Mouse (Mus musculus): ENCODE measurements at regions not wholly inside any gene's neighbourhood (a gene's known extent, or its start where the extent isn't known, plus 50 kb on each side); places are given as distances from the start of the nearest gene placed in this dataset.

DNA sequence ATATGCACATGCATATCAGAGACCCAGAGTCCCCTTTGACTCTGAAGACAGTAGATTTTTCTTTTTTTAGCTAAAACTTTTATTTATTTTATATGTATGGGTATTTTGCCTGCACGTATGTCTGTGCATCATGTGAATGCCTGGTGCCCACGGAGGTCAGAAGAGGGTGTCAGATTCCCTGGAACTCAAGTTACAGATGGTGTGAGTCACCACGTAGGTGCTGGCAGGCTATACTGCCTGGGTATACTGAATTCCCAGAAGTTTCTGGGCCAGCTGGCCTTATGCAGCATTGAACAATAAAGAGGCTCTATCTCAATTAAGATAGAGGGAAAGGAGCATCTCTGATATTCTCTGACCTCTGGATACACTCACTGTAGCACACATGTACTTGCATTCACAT lies 97.6 kb downstream of the Pdgfra start:
- TF ChIP-seq CTCF (conservative IDR thresholded peaks at IDR 0.05; ENCODE audit: insufficient read depth, insufficient read length, low read depth, low read length), result no peak
- no peak for TF ChIP-seq POLR2A (IDR thresholded peaks at IDR 0.05; ENCODE audit: low read depth, low read length)

Measured in kidney, adult 2 months (tissue).